Mouse (Mus musculus) spleen, adult 2 months (tissue): ENCODE measurements around the gene Sema3f.

Experiments
- CTCF ChIP-seq: fragments of 200-500 bp; IDR thresholded peaks from 2 replicates; pipeline ENCODE4 v1.5.1; 2011; ENCODE audit warnings: mild to moderate bottlenecking, inconsistent platforms; ENCODE audit not compliant: insufficient read depth, insufficient read length, insufficient replicate concordance; ENCODE audit errors: extremely low read depth
- POLR2A ChIP-seq: fragments of 200-500 bp; IDR thresholded peaks from 2 replicates; pipeline ENCODE4 v1.6.1; 2011; ENCODE audit warnings: low read depth, low read length, inconsistent platforms

DNA sequence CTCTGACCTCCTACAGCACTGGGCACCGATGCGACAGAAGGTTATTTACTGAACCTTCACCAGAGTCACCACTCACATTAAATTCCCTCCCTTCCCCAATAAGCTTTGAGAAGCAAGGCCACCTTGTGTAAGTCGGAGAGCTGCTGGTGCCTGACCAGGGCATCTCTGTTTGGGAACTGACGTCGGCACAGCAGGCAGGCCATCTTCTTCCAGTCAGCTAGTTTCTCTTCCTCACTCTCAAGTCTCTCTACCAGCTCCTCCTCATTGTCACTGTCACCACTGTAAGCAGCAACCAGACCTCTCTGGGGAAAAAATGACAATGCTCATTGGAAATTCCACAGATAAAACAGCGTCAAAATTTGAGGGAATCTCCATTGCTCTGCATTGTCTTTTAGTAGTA lies 33.8 kb upstream of the Sema3f start:
- TF ChIP-seq POLR2A (no peak), CTCF (no peak)
